Mouse (Mus musculus): ENCODE measurements around the gene Cacna1h.

Gene Cacna1h

GRCm38 (mm10) chr17:25406011-25406441 is 27.6 kb downstream of the Cacna1h start:
- no peak for DNase-seq

GRCm38 (mm10) chr17:25405224-25405895 is 28.2 kb downstream of the Cacna1h start:
- no peak for DNase-seq

GRCm38 (mm10) chr17:25404190-25404589 is 29.4 kb downstream of the Cacna1h start:
- no peak for DNase-seq

GRCm38 (mm10) chr17:25402224-25402623 is 31.4 kb downstream of the Cacna1h start:
- peak; percentile 30 for DNase-seq

DNA sequence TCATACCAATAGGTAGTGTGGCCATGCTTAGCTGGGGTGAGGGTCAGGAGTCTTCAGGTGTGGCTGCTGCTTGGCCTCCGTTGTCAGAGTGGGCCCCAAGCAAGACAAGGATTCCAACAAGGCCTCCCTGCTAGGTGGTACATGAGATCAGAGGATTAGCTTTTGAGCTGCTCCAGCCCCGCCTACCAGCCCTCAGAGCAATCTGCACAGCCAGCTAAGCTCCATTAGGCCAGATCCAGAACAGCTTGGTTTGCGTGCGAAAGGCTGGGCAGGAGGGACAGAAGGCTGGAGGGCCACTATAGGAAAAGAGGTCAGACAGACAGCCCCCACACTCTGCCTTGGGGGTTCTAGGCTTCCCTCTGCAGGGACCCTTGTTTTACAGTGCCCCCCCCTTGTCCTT is 32.1 kb downstream of the Cacna1h start:
- no peak for DNase-seq

GRCm38 (mm10) chr17:25400443-25400842 is 33.1 kb downstream of the Cacna1h start:
- DNase-seq: peak; percentile 26

DNA sequence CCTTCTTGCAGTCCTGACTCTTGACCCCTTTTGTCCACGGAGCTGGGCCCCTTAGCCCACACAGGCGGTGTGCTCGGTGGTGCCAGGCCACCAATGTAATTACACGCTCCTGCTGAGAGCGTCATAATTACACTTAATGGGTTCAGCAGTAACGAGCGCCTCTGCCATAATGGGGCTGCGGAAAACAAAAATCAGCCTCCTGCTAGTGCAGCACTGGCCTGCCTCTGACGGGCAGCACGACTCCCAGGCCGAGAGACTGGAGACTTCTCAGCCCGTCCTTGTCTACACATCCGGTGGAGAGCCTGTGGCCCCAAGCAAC is 35.1 kb downstream of the Cacna1h start:
- no peak for DNase-seq

DNA sequence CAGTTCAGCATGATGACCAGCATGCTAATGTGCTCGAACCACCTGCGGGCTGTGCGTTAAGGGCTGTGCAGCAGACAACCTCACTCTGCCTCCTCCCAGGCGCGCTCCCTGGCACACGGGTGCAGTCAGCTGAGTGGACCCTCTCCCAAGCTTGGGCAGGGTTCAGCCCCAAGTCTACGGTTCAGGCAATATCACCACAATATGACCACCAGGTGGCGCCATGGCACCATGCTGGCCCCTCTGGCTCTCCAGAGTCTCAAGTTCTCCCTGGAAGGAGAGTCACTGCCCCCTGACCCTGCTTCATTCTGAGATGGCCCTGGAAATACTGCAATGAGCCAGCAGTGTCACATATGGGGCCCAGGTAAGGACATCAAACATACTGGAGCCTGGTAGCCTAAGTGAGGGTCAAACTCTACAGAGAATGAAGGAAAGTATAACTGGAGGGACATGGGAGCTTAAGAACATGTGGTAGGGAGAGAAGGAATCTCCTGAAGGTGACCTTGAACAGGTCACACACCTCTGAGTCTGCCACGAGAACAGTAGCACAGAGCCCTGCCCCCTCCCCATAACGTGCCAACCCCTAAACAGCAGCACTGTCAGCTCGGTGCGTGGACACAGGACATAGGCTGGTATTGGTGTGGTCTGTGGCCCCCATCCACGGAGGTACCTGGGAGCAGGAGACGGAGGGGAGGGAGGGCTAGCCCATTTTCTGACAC is 35.6 kb downstream of the Cacna1h start:
- DNase-seq: peak; percentile 76

DNA sequence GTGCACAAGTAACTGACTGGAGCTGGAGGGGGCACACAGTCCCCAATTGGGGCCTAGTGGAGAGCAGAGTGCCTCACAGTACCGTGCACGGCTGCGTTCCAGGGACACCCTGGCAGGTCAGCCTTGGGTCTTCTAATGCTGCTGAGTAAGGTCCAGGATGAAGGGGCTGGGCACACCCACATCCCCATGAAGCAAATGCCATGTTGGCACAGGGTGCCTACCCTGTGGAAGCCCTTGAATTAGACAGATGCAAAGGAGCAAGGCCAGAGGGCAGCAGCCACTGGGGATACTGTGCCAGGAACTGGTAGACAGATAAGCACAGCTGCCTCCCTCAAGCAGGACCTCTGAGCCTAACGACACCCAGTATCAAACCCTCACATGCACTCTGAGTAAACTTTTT is 39.1 kb downstream of the Cacna1h start:
- no peak for DNase-seq

DNA sequence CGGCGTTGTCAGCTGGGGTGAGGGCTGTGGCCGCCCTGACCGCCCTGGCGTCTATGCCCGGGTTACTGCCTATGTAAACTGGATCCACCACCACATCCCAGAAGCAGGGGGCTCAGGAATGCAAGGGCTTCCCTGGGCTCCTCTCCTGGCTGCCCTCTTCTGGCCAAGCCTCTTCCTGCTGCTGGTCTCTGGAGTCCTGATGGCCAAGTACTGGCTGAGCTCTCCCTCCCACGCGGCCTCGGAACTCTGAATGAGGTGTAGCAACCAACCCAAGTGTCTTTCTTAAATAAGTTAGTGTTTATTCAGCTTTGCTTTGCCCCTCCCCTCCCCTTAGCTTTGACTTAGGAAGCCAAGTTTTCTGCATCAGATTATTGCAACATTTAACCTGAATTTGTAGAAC is 59.6 kb downstream of the Cacna1h start:
- DNase-seq: no peak

GRCm38 (mm10) chr17:25372491-25372890 is 61.1 kb downstream of the Cacna1h start:
- DNase-seq: no peak

GRCm38 (mm10) chr17:25368973-25369372 is 64.6 kb downstream of the Cacna1h start, which contains the start of gene Tpsg1:
Gene Tpsg1, plus strand, starts transcription at chr17:25369273.
- no peak for DNase-seq

GRCm38 (mm10) chr17:25366005-25366404 is 67.6 kb downstream of the Cacna1h start, which contains the start of gene Tpsb2:
Gene Tpsb2, plus strand, starts transcription at chr17:25366305.
- no peak for DNase-seq

GRCm38 (mm10) chr17:25363726-25364125 is 69.9 kb downstream of the Cacna1h start:
- DNase-seq: peak; percentile 47

GRCm38 (mm10) chr17:25361291-25361690 is 72.3 kb downstream of the Cacna1h start:
- no peak for DNase-seq

GRCm38 (mm10) chr17:25345462-25345861 is 88.1 kb downstream of the Cacna1h start, which contains the start of gene Tpsab1:
Gene Tpsab1, minus strand, starts transcription at chr17:25345562.
- DNase-seq: no peak

DNA sequence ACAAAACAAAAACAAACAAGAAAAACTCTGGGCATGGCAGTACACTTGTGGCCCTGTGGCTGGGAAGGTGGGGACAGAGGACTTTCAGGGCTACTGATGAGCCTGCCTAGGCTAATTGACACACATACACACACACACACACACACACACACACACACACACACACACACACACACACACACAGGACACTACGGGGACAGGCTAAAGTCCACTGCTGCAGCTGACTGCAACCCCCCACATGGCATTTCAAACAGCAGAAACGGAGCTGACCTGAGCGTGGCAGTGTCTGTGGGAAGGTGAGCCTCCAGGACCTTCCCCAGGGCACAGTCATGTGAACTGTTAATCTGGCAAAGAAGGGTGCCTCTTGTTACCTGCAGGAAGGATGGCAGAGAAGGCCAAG is 92.1 kb downstream of the Cacna1h start:
- DNase-seq: peak; percentile 16

GRCm38 (mm10) chr17:25340003-25340402 is 93.6 kb downstream of the Cacna1h start:
- DNase-seq: no peak

DNA sequence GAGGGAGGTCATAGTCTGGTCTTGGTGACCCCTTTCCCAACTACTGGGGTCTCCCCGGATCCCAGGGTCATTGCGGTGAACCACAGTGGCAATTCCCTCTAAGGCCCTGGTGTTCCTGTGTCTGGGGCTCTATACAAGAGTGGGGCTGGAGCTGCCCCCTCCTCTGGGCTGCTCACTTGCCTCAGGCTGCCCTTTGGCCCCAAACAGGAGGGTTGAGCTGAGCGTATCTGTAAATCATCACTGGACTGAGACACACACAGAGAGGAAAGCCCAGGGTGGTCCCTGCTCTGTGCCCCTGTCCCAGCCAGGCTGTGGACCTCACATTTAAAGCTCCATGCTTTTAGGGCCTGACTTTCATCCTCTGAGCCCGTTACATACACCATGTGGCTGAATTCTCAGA is 95.4 kb downstream of the Cacna1h start:
- DNase-seq: peak; percentile 15

- DNase-seq: peak; percentile 44
Measured at GRCm38 (mm10) chr17:25333943-25334342, 99.6 kb downstream of the Cacna1h start.

DNA sequence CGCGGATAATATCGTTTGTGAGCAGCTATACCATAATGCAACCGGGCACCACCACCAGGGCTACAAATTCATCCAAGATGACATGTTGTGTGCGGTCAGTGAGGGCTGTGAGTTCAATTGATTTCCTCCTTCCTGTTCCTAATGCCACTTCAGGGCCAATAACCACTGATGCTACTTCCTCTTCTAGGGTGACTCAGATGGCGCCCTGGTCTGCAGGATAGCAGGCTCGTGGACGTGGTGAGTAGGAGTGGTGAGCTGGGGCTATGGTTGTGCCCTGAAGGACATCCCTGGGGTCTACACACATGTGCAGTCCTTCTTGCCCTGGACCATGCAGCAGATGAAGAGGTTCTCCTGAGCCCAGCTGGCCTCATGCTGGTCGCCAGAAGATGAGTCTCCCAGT is 101.3 kb downstream of the Cacna1h start:
- no peak for DNase-seq
